Mouse (Mus musculus) myocyte (in vitro differentiated cells): ENCODE results near the gene Kcnmb4. TPM values are rescaled to one million over a fixed set of nuclear protein-coding genes. Genes with fewer than 3 reads are reported as not detected.

Experiments used
- H3K27me3 ChIP-seq: one replicate; pipeline ENCODE4 v1.6.1; 2011; ENCODE audit not compliant: control insufficient read depth, insufficient read depth, insufficient read length
- H3K36me3 ChIP-seq: one replicate; pipeline ENCODE4 v1.6.1; 2011; ENCODE audit not compliant: control insufficient read depth, insufficient read depth
- H3K4me2 ChIP-seq: one replicate; pipeline ENCODE4 v1.6.1; 2011; ENCODE audit warnings: low read depth, control low read depth
- H3K4me3 ChIP-seq: one replicate; pipeline ENCODE4 v1.5.1; 2011; ENCODE audit warnings: mild to moderate bottlenecking, control low read depth, moderate library complexity
- H3K79me2 ChIP-seq: one replicate; pipeline ENCODE4 v1.6.1; 2011; ENCODE audit not compliant: control insufficient read depth, insufficient read depth
- H3ac ChIP-seq: one replicate; pipeline ENCODE4 v1.6.1; 2011; ENCODE audit not compliant: control insufficient read depth, insufficient read length
- CEBPB ChIP-seq: IDR thresholded peaks from 2 replicates; pipeline ENCODE4 v1.6.1; 2011; ENCODE audit warnings: mild to moderate bottlenecking, moderate library complexity; ENCODE audit not compliant: poor library complexity, insufficient read depth, severe bottlenecking
- E2F4 ChIP-seq: IDR thresholded peaks from one replicate; pipeline ENCODE4 v1.6.1; 2011; ENCODE audit warnings: mild to moderate bottlenecking, control low read depth, moderate library complexity; ENCODE audit not compliant: insufficient read depth
- MAX ChIP-seq: IDR thresholded peaks from one replicate; pipeline ENCODE4 v1.6.1; 2011; ENCODE audit warnings: low read depth, mild to moderate bottlenecking, control low read depth
- MYOD1 ChIP-seq, 3 experiments: IDR thresholded peaks; one replicate each; pipeline ENCODE4 v1.6.1; 2011; ENCODE audit warnings: control low read depth in 2 of 3, low read depth in 2 of 3, mild to moderate bottlenecking in 2 of 3, moderate library complexity in 1 of 3; ENCODE audit not compliant: insufficient read length in 2 of 3, control insufficient read depth in 1 of 3
- MYOG ChIP-seq, 3 experiments: IDR thresholded peaks; one replicate each; pipeline ENCODE4 v1.6.1; 2011; ENCODE audit warnings: control low read depth in 2 of 3, low read depth in 2 of 3, mild to moderate bottlenecking in 2 of 3; ENCODE audit not compliant: insufficient read length in 2 of 3, control insufficient read depth in 1 of 3, insufficient read depth in 1 of 3
- POLR2A ChIP-seq: IDR thresholded peaks from one replicate; pipeline ENCODE4 v1.6.1; 2011; ENCODE audit warnings: low read depth, mild to moderate bottlenecking, control low read depth, moderate library complexity; ENCODE audit not compliant: insufficient read length
- POLR2AphosphoS2 ChIP-seq: IDR thresholded peaks from one replicate; pipeline ENCODE4 v1.6.1; 2011; ENCODE audit warnings: low read depth, control low read depth; ENCODE audit not compliant: insufficient read length
- REST ChIP-seq: IDR thresholded peaks from one replicate; pipeline ENCODE4 v1.6.1; 2011; ENCODE audit warnings: mild to moderate bottlenecking, control low read depth, moderate library complexity; ENCODE audit not compliant: insufficient read depth, insufficient read length
- SRF ChIP-seq: IDR thresholded peaks from one replicate; pipeline ENCODE4 v1.6.1; 2011; ENCODE audit warnings: low read depth; ENCODE audit not compliant: control insufficient read depth, insufficient read length
- TCF12 ChIP-seq: IDR thresholded peaks from one replicate; pipeline ENCODE4 v1.6.1; 2011; ENCODE audit warnings: mild to moderate bottlenecking, control low read depth; ENCODE audit not compliant: poor library complexity, insufficient read depth, severe bottlenecking
- TCF3 ChIP-seq: IDR thresholded peaks from one replicate; pipeline ENCODE4 v1.6.1; 2011; ENCODE audit warnings: low read depth, control low read depth; ENCODE audit not compliant: insufficient read length
- USF1 ChIP-seq: IDR thresholded peaks from one replicate; pipeline ENCODE4 v1.6.1; 2011; ENCODE audit warnings: low read depth, mild to moderate bottlenecking, control low read depth, moderate library complexity
- polyA plus RNA-seq: library from polyadenylated mRNA; unstranded; fragments of >200 nt; fragmentation: generic; extraction: Trizol; gene quantifications from one replicate; pipeline ENCODE4 v1.2.1, GENCODE M21; 2012; ENCODE audit warnings: missing spikeins

Kcnmb4 gene
- polyA plus RNA-seq, 1 experiment = 2.1 TPM

DNA sequence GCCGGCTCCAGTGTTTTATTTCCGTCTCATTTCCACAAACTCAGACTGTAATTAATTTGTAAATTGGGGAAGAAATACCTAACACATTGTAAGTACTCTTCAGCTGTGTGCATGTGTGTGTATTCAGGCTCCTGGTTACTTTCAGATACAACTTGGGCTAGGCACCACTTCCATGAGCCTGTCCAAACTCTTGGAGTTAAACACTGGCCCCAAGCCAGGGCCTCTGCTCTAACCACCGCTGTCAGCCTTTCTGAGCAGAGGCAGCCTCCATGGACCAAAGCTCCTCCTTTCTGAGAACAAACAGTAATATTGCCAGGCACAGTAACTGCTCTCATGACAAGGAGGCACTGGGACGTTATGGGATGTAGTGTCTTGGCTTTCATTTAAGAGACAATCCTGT, 96.8 kb downstream of the Kcnmb4 start:
- Histone ChIP-seq H3K4me3 (no peak overlapping the region), H3K36me3 (no peaks in the 10 kb centered on the region), H3K27me3 (no peaks in the 10 kb centered on the region), H3ac (no peak overlapping the region), H3K79me2 (no peaks in the 10 kb centered on the region), H3K4me2 (no peak overlapping the region)
- TF ChIP-seq TCF12 = no peak
- no peak for TF ChIP-seq POLR2AphosphoS2

DNA sequence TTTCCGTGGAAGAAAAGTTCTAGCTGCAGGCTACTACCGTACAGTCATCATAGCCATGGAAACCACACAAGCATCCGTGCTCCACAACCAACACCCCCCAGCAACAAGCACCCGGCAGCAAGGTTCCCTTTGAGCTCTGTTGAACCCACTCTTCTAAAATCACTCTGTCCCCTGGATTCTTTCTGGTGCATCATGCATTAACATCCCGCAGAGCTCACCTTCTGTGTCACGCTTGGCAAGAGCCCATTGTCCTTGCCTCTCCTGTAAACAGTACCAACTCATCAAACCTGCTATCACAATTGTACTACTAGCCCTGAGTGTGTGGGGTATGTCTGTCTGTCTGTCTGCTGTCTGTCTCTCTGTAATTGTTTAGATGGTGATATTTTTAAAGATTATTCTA, 99.6 kb downstream of the Kcnmb4 start:
- Histone ChIP-seq H3K79me2 (no peaks in the 10 kb centered on the region), H3ac (no peak overlapping the region), H3K27me3 (no peaks in the 10 kb centered on the region), H3K4me2 (no peak overlapping the region), H3K4me3 (no peak overlapping the region), H3K36me3 (no peaks in the 10 kb centered on the region)
- TF ChIP-seq USF1 (no peak), E2F4 (no peak), MYOG (IDR thresholded peaks at IDR 0.05; ENCODE audit: control insufficient read depth in 1 of 3, insufficient read depth in 1 of 3, insufficient read length in 2 of 3, low read depth in 2 of 3) (no peak), TCF3 (no peak), MYOD1 (IDR thresholded peaks at IDR 0.05; ENCODE audit: control insufficient read depth in 1 of 3, insufficient read length in 2 of 3, low read depth in 2 of 3) (no peak), TCF12 (no peak), MAX (no peak), CEBPB (no peak), REST (no peak), POLR2AphosphoS2 (no peak), SRF (no peak), POLR2A (no peak)

DNA sequence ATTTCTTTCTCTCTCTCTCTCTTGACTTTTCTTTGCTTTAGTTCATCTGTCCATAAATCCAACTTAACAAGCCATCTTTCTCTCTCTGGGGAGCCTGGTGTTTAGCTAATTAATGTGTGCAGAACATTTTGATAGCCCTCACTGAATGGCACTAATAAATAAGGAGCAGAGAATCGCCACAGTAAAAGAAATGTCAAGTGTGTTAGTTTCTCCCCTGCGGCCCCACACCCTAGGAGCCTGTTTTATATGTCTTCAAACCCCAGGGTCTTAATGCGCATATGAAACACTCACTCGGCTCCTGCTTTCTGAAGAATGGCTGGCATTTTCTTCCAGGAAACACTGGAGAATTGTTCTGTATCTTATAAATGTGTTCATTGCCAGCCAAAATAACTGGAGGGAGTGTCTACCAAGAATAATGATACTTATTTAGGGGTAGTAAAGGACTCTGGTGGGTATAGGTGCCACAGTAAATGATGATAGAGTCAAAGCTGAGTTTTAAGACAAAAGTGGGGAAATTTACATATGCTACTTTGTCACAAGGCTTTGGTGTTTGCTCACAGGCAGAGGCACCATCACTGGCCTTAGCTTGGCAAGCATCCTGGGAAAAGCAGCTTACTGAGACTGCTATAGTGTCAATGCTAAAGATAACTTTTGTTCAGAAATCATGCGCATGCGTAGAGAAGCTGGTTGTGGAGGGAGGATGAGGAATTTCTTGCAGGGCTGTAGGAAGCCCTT, 102.5 kb downstream of the Kcnmb4 start:
- Histone ChIP-seq H3K79me2 (no peaks in the 10 kb centered on the region), H3K4me2 (no peak overlapping the region), H3K27me3 (no peaks in the 10 kb centered on the region), H3K36me3 (no peaks in the 10 kb centered on the region), H3K4me3 (no peak overlapping the region), H3ac (no peak overlapping the region)
- TF ChIP-seq MYOD1 (IDR thresholded peaks at IDR 0.05; ENCODE audit: control insufficient read depth in 1 of 3, insufficient read length in 2 of 3, low read depth in 2 of 3) (no peak), MAX (no peak), USF1 (no peak), TCF12 (no peak), CEBPB (no peak), POLR2AphosphoS2 (no peak), E2F4 (no peak), MYOG (IDR thresholded peaks at IDR 0.05; ENCODE audit: control insufficient read depth in 1 of 3, insufficient read depth in 1 of 3, insufficient read length in 2 of 3, low read depth in 2 of 3) (no peak), POLR2A (no peak), REST (no peak), TCF3 (no peak), SRF (no peak)

Other genes starting within 250 kb of the Kcnmb4 start
- gene Ptprb, start 198.4 kb downstream of the Kcnmb4 start, polyA plus RNA-seq = 0.01 TPM
- gene Cnot2, start 107.6 kb upstream of the Kcnmb4 start, polyA plus RNA-seq = 23.8 TPM